ENCODE assay signal across 17 mouse cellular contexts in the genomic region with DNA sequence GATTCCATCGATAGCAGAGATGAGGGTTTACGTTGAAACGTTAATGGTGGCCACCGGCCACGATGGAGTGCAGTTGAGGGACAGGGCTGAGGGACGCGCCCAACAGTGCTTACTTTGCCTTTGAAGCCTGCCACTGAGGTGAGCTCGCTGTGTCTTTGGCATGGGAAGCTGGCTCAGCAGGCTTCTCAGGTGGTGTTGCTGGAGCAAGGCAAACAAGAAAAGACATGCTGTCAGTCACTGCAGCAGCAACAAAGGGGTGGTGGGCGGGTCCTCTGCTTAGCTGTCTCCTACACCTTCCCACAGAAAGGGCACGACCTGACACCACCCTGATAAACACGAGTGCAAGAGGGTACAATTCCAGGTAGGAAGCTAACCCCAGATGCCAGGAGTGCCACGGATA. TPM values are rescaled to one million over a fixed set of nuclear protein-coding genes. Genes with fewer than 3 reads are reported as not detected.
DNase-seq lines count a peak whose midpoint lies in the region; ATAC-seq and TF ChIP-seq lines count a peak whose summit lies in the region.
"Had no signal": no experiment of that assay in that cellular context is flagged by ENCODE, and none has a peak within 500 bp of the region (broad histone marks: within the 10 kb centered on the region; RNA-seq: fewer than 3 reads in every experiment).

No protein-coding gene starts in this region.

- TF ChIP-seq CTCF in ES-Bruce4 (IDR thresholded peaks at IDR 0.05; ENCODE audit: low read depth, low read length) = no peak
- TF ChIP-seq CTCF in olfactory bulb, adult 2 months (IDR thresholded peaks at IDR 0.05; ENCODE audit: insufficient read depth, low read depth, low read length) = no peak
- no peak for TF ChIP-seq CTCF in midbrain, postnatal 0 days (IDR thresholded peaks at IDR 0.05)

- TF ChIP-seq POLR2A in ES-Bruce4 (IDR thresholded peaks at IDR 0.05; ENCODE audit: insufficient read depth, low read length) = no peak
- no peak for TF ChIP-seq POLR2A in olfactory bulb, adult 2 months (IDR thresholded peaks at IDR 0.05; ENCODE audit: insufficient read depth, low read depth, low read length)

- no peak overlapping the region for H3K4me3 ChIP-seq in limb, embryonic 13.5 days
- H3K4me3 ChIP-seq in limb, embryonic 10.5 days = no peak overlapping the region
- H3K4me3 ChIP-seq in ES-Bruce4 (ENCODE audit: low read depth, low read length) = no peak overlapping the region
- no peak overlapping the region for H3K4me3 ChIP-seq in embryonic facial prominence, embryonic 11.5 days (ENCODE audit: low read depth, low read length)
- no peak overlapping the region for H3K4me3 ChIP-seq in olfactory bulb, adult 2 months (ENCODE audit: insufficient read depth, low read depth, low read length)
- H3K4me3 ChIP-seq in liver, embryonic 11.5 days (ENCODE audit: low read depth, low read length) = no peak overlapping the region
- H3K4me3 ChIP-seq in midbrain, postnatal 0 days (ENCODE audit: low read depth, low read length) = no peak overlapping the region
- H3K4me3 ChIP-seq: liver, embryonic 13.5 days; neural tube, embryonic 12.5 days had no signal

- no peak overlapping the region for H3K27ac ChIP-seq in limb, embryonic 13.5 days
- H3K27ac ChIP-seq in limb, embryonic 10.5 days = no peak overlapping the region
- no peak overlapping the region for H3K27ac ChIP-seq in ES-Bruce4 (ENCODE audit: insufficient read depth, low read length)
- no peak overlapping the region for H3K27ac ChIP-seq in embryonic facial prominence, embryonic 11.5 days (replicated peaks; ENCODE audit: low read depth, low read length)
- H3K27ac ChIP-seq in olfactory bulb, adult 2 months (ENCODE audit: insufficient read depth, low read depth, low read length) = peak overlapping the region; percentile 47
- H3K27ac ChIP-seq in liver, embryonic 11.5 days (ENCODE audit: low read depth, low read length) = no peak overlapping the region
- no peak overlapping the region for H3K27ac ChIP-seq in midbrain, postnatal 0 days (ENCODE audit: low read depth, low read length)
- H3K27ac ChIP-seq: liver, embryonic 13.5 days; neural tube, embryonic 12.5 days had no signal

- H3K4me2 ChIP-seq in limb, embryonic 13.5 days (replicated peaks) = no peak overlapping the region
- H3K4me2 ChIP-seq in embryonic facial prominence, embryonic 11.5 days (ENCODE audit: low read depth, low read length) = no peak overlapping the region
- H3K4me2 ChIP-seq in liver, embryonic 11.5 days = no peak overlapping the region
- H3K4me2 ChIP-seq in midbrain, postnatal 0 days (ENCODE audit: low read depth, low read length, poor library complexity, severe bottlenecking) = no peak overlapping the region
- H3K4me2 ChIP-seq: liver, embryonic 13.5 days; neural tube, embryonic 12.5 days had no signal

- H3K36me3 ChIP-seq in limb, embryonic 13.5 days = peaks cover 84% of the 10 kb centered on the region
- H3K36me3 ChIP-seq in limb, embryonic 10.5 days = peaks cover 96% of the 10 kb centered on the region
- no peaks in the 10 kb centered on the region for H3K36me3 ChIP-seq in ES-Bruce4 (ENCODE audit: control insufficient read depth, insufficient read depth, low read length, poor library complexity, severe bottlenecking)
- no peaks in the 10 kb centered on the region; the same call in 1 of the 2 replicates for H3K36me3 ChIP-seq in embryonic facial prominence, embryonic 11.5 days (replicated peaks; ENCODE audit: control insufficient read depth, insufficient read depth, low read depth, low read length)
- peaks cover 14% of the 10 kb centered on the region for H3K36me3 ChIP-seq in liver, embryonic 11.5 days (ENCODE audit: control insufficient read depth, insufficient read depth, low read length)
- peaks cover 31% of the 10 kb centered on the region for H3K36me3 ChIP-seq in midbrain, postnatal 0 days (ENCODE audit: insufficient read depth, low read length)

- H3K9me3 ChIP-seq in limb, embryonic 13.5 days = no peaks in the 10 kb centered on the region
- no peaks in the 10 kb centered on the region for H3K9me3 ChIP-seq in limb, embryonic 10.5 days (replicated peaks)
- no peaks in the 10 kb centered on the region for H3K9me3 ChIP-seq in ES-Bruce4 (replicated peaks; ENCODE audit: control insufficient read depth, insufficient read depth, low read length, poor library complexity, severe bottlenecking)
- no peaks in the 10 kb centered on the region for H3K9me3 ChIP-seq in embryonic facial prominence, embryonic 11.5 days (replicated peaks; ENCODE audit: control insufficient read depth, low read length)
- no peaks in the 10 kb centered on the region for H3K9me3 ChIP-seq in liver, embryonic 11.5 days (ENCODE audit: control insufficient read depth, low read length)
- no peaks in the 10 kb centered on the region for H3K9me3 ChIP-seq in midbrain, postnatal 0 days (ENCODE audit: low read length)
- H3K9me3 ChIP-seq: G1E; liver, embryonic 13.5 days; neural tube, embryonic 12.5 days had no signal

- peak overlapping the region; percentile 35; the same call in 1 of the 2 replicates for H3K9ac ChIP-seq in limb, embryonic 13.5 days
- no peak overlapping the region for H3K9ac ChIP-seq in ES-Bruce4 (ENCODE audit: low read depth, poor library complexity, severe bottlenecking)
- H3K9ac ChIP-seq in embryonic facial prominence, embryonic 11.5 days (replicated peaks; ENCODE audit: low read length) = no peak overlapping the region
- no peak overlapping the region for H3K9ac ChIP-seq in liver, embryonic 11.5 days (ENCODE audit: low read depth, low read length)
- no peak overlapping the region for H3K9ac ChIP-seq in midbrain, postnatal 0 days (replicated peaks; ENCODE audit: low read length, poor library complexity, severe bottlenecking)
- H3K9ac ChIP-seq: liver, embryonic 13.5 days; neural tube, embryonic 12.5 days had no signal

- no peak for DNase-seq in limb, embryonic 10.5 days (ENCODE audit: low spot score)
- DNase-seq in embryonic facial prominence, embryonic 11.5 days (ENCODE audit: low spot score) = peak; percentile 17
- no peak for DNase-seq in liver, embryonic 11.5 days (ENCODE audit: low spot score)
- no peak for DNase-seq in cerebellum, adult 8-10 months
- no peak for DNase-seq in midbrain, postnatal 0 days (ENCODE audit: low spot score)
- DNase-seq: cerebellum, postnatal 25 days; gastrocnemius, postnatal 10 days; kidney, adult 18-20 months; kidney, postnatal 25 days; liver, embryonic 13.5 days; thymus, postnatal 36 days had no signal

- WGBS in limb, embryonic 13.5 days = 65% methylated on average over 12 of the region's 12 CpGs
- WGBS in limb, embryonic 10.5 days = 59% methylated on average over 12 of the region's 12 CpGs
- WGBS in embryonic facial prominence, embryonic 11.5 days = 55% methylated on average over 12 of the region's 12 CpGs
- WGBS in olfactory bulb, adult 2 months = 79% methylated on average over 12 of the region's 12 CpGs
- WGBS in liver, embryonic 11.5 days = 62% methylated on average over 12 of the region's 12 CpGs
- WGBS in midbrain, postnatal 0 days = 72% methylated on average over 12 of the region's 12 CpGs

- H3K27me3 ChIP-seq in limb, embryonic 13.5 days = no peaks in the 10 kb centered on the region
- H3K27me3 ChIP-seq in limb, embryonic 10.5 days (ENCODE audit: low read depth, poor library complexity, severe bottlenecking) = no peaks in the 10 kb centered on the region
- H3K27me3 ChIP-seq in ES-Bruce4 (ENCODE audit: control insufficient read depth, insufficient read depth, low read length, poor library complexity, severe bottlenecking) = no peaks in the 10 kb centered on the region
- no peaks in the 10 kb centered on the region for H3K27me3 ChIP-seq in embryonic facial prominence, embryonic 11.5 days (ENCODE audit: control insufficient read depth, insufficient read depth, low read length)
- no peaks in the 10 kb centered on the region for H3K27me3 ChIP-seq in liver, embryonic 11.5 days (replicated peaks; ENCODE audit: control insufficient read depth, insufficient read depth, low read length)
- no peaks in the 10 kb centered on the region for H3K27me3 ChIP-seq in midbrain, postnatal 0 days (ENCODE audit: insufficient read depth, low read length)
- H3K27me3 ChIP-seq: liver, embryonic 13.5 days; neural tube, embryonic 12.5 days had no signal

- H3K4me1 ChIP-seq in limb, embryonic 13.5 days = peaks cover 2% of the 10 kb centered on the region
- H3K4me1 ChIP-seq in limb, embryonic 10.5 days = peaks cover 10% of the 10 kb centered on the region
- H3K4me1 ChIP-seq in ES-Bruce4 (ENCODE audit: control insufficient read depth, insufficient read depth, low read length) = peaks cover 4% of the 10 kb centered on the region
- H3K4me1 ChIP-seq in embryonic facial prominence, embryonic 11.5 days (ENCODE audit: control insufficient read depth, insufficient read depth, low read length) = no peaks in the 10 kb centered on the region
- H3K4me1 ChIP-seq in olfactory bulb, adult 2 months (ENCODE audit: control insufficient read depth, insufficient read depth, low read length) = peaks cover 22% of the 10 kb centered on the region
- H3K4me1 ChIP-seq in liver, embryonic 11.5 days (replicated peaks; ENCODE audit: control insufficient read depth, insufficient read depth, low read length) = 0 out of 2 replicates have a peak, but pooled peaks cover 5% of the 10 kb centered on the region
- no peaks in the 10 kb centered on the region for H3K4me1 ChIP-seq in midbrain, postnatal 0 days (ENCODE audit: insufficient read depth, low read length)

- peak; percentile 66; the same call in 1 of the 2 replicates for TF ChIP-seq EP300 in ES-Bruce4 (IDR thresholded peaks at IDR 0.05; ENCODE audit: insufficient read depth, low read depth, low read length)

- ATAC-seq in limb, embryonic 13.5 days (ENCODE audit: low FRiP score, low read depth) = no peak
- ATAC-seq in embryonic facial prominence, embryonic 11.5 days (replicated peaks; ENCODE audit: insufficient number of reproducible peaks, low FRiP score, low TSS enrichment, low read depth) = no peak
- no peak for ATAC-seq in liver, embryonic 11.5 days (replicated peaks; ENCODE audit: low FRiP score)
- no peak for ATAC-seq in midbrain, postnatal 0 days (ENCODE audit: low FRiP score)

RNA-seq across cellular contexts. Expression of gene Fbf1, which starts 6.7 kb away (rescaled TPM):
- 48.6 and 48.9 TPM in 2 replicates for polyA plus RNA-seq in limb, embryonic 13.5 days (2015; fragmentation: Nextera tagmentation; extraction: Ambion mirVana)
- polyA plus RNA-seq in limb, embryonic 10.5 days (2016; fragmentation: Nextera tagmentation; extraction: Ambion mirVana) = 51.7 and 56.8 TPM in 2 replicates
- 26.2 and 29.5 TPM in 2 replicates for polyA plus RNA-seq in ES-Bruce4 (2011; ENCODE audit: insufficient read depth, insufficient read length, low read depth, missing spikeins)
- 20.3 and 25.9 TPM in 2 replicates for polyA plus RNA-seq in embryonic facial prominence, embryonic 11.5 days (2014; fragmentation: Nextera tagmentation; extraction: Ambion mirVana)
- 87.6 TPM in 1 of 2 replicates, not detected in the other for polyA plus RNA-seq in olfactory bulb, adult 2 months (2012; ENCODE audit: insufficient read depth, insufficient read length, low replicate concordance, missing spikeins)
- polyA plus RNA-seq in liver, embryonic 11.5 days (2014; fragmentation: Nextera tagmentation; extraction: Ambion mirVana) = 20.1 and 23.3 TPM in 2 replicates
- 82.2 and 83.0 TPM in 2 replicates for total RNA-seq in midbrain, postnatal 0 days (2014; rRNA removed)
- 38.6 and 43.7 TPM in 2 replicates for polyA plus RNA-seq in midbrain, postnatal 0 days (2015; fragmentation: Nextera tagmentation; extraction: Ambion mirVana)

RNA-seq across cellular contexts. Expression of gene Mrpl38, which starts 22.6 kb away (rescaled TPM):
- 86.0 and 86.3 TPM in 2 replicates for polyA plus RNA-seq in limb, embryonic 13.5 days (2015; fragmentation: Nextera tagmentation; extraction: Ambion mirVana)
- 116 and 118 TPM in 2 replicates for polyA plus RNA-seq in limb, embryonic 10.5 days (2016; fragmentation: Nextera tagmentation; extraction: Ambion mirVana)
- polyA plus RNA-seq in ES-Bruce4 (2011; ENCODE audit: insufficient read depth, insufficient read length, low read depth, missing spikeins) = 69.3 and 71.6 TPM in 2 replicates
- 101 and 102 TPM in 2 replicates for polyA plus RNA-seq in embryonic facial prominence, embryonic 11.5 days (2014; fragmentation: Nextera tagmentation; extraction: Ambion mirVana)
- not detected in 2 replicates for polyA plus RNA-seq in olfactory bulb, adult 2 months (2012; ENCODE audit: insufficient read depth, insufficient read length, low replicate concordance, missing spikeins)
- 121 and 126 TPM in 2 replicates for polyA plus RNA-seq in liver, embryonic 11.5 days (2014; fragmentation: Nextera tagmentation; extraction: Ambion mirVana)
- total RNA-seq in midbrain, postnatal 0 days (2014; rRNA removed) = 74.3 and 100 TPM in 2 replicates
- polyA plus RNA-seq in midbrain, postnatal 0 days (2015; fragmentation: Nextera tagmentation; extraction: Ambion mirVana) = 77.0 and 78.7 TPM in 2 replicates

RNA-seq across cellular contexts. Expression of gene Trim65, which starts 30.4 kb away (rescaled TPM):
- 2.3 and 3.2 TPM in 2 replicates for polyA plus RNA-seq in limb, embryonic 13.5 days (2015; fragmentation: Nextera tagmentation; extraction: Ambion mirVana)
- polyA plus RNA-seq in limb, embryonic 10.5 days (2016; fragmentation: Nextera tagmentation; extraction: Ambion mirVana) = 1.9 and 2.1 TPM in 2 replicates
- polyA plus RNA-seq in ES-Bruce4 (2011; ENCODE audit: insufficient read depth, insufficient read length, low read depth, missing spikeins) = 0.78 and 1.2 TPM in 2 replicates
- polyA plus RNA-seq in embryonic facial prominence, embryonic 11.5 days (2014; fragmentation: Nextera tagmentation; extraction: Ambion mirVana) = 1.2 and 1.8 TPM in 2 replicates
- polyA plus RNA-seq in olfactory bulb, adult 2 months (2012; ENCODE audit: insufficient read depth, insufficient read length, low replicate concordance, missing spikeins) = not detected in 2 replicates
- 3.1 and 3.5 TPM in 2 replicates for polyA plus RNA-seq in liver, embryonic 11.5 days (2014; fragmentation: Nextera tagmentation; extraction: Ambion mirVana)
- 5.7 and 7.6 TPM in 2 replicates for total RNA-seq in midbrain, postnatal 0 days (2014; rRNA removed)
- polyA plus RNA-seq in midbrain, postnatal 0 days (2015; fragmentation: Nextera tagmentation; extraction: Ambion mirVana) = 2.3 TPM in 2 replicates
- polyA plus RNA-seq: G1E had no signal

RNA-seq across cellular contexts. Expression of gene Trim47, which starts 34.3 kb away (rescaled TPM):
- polyA plus RNA-seq in limb, embryonic 13.5 days (2015; fragmentation: Nextera tagmentation; extraction: Ambion mirVana) = 15.7 and 15.9 TPM in 2 replicates
- polyA plus RNA-seq in limb, embryonic 10.5 days (2016; fragmentation: Nextera tagmentation; extraction: Ambion mirVana) = 3.2 and 4.9 TPM in 2 replicates
- polyA plus RNA-seq in ES-Bruce4 (2011; ENCODE audit: insufficient read depth, insufficient read length, low read depth, missing spikeins) = 3.9 and 7.1 TPM in 2 replicates
- 3.4 and 4.5 TPM in 2 replicates for polyA plus RNA-seq in embryonic facial prominence, embryonic 11.5 days (2014; fragmentation: Nextera tagmentation; extraction: Ambion mirVana)
- not detected in 2 replicates for polyA plus RNA-seq in olfactory bulb, adult 2 months (2012; ENCODE audit: insufficient read depth, insufficient read length, low replicate concordance, missing spikeins)
- 6.3 and 6.6 TPM in 2 replicates for polyA plus RNA-seq in liver, embryonic 11.5 days (2014; fragmentation: Nextera tagmentation; extraction: Ambion mirVana)
- total RNA-seq in midbrain, postnatal 0 days (2014; rRNA removed) = 12.6 and 16.8 TPM in 2 replicates
- 9.0 and 11.7 TPM in 2 replicates for polyA plus RNA-seq in midbrain, postnatal 0 days (2015; fragmentation: Nextera tagmentation; extraction: Ambion mirVana)
- total RNA-seq: monocyte, adult 5-6 weeks had no signal
- polyA plus RNA-seq: G1E had no signal

RNA-seq across cellular contexts. Expression of gene Ten1, which starts 37.3 kb away (rescaled TPM):
- 63.3 and 72.1 TPM in 2 replicates for polyA plus RNA-seq in limb, embryonic 13.5 days (2015; fragmentation: Nextera tagmentation; extraction: Ambion mirVana)
- polyA plus RNA-seq in limb, embryonic 10.5 days (2016; fragmentation: Nextera tagmentation; extraction: Ambion mirVana) = 61.5 and 65.4 TPM in 2 replicates
- polyA plus RNA-seq in ES-Bruce4 (2011; ENCODE audit: insufficient read depth, insufficient read length, low read depth, missing spikeins) = 14.5 and 16.5 TPM in 2 replicates
- 54.7 and 59.2 TPM in 2 replicates for polyA plus RNA-seq in embryonic facial prominence, embryonic 11.5 days (2014; fragmentation: Nextera tagmentation; extraction: Ambion mirVana)
- not detected in 2 replicates for polyA plus RNA-seq in olfactory bulb, adult 2 months (2012; ENCODE audit: insufficient read depth, insufficient read length, low replicate concordance, missing spikeins)
- 62.3 and 63.8 TPM in 2 replicates for polyA plus RNA-seq in liver, embryonic 11.5 days (2014; fragmentation: Nextera tagmentation; extraction: Ambion mirVana)
- total RNA-seq in midbrain, postnatal 0 days (2014; rRNA removed) = 54.2 and 60.5 TPM in 2 replicates
- polyA plus RNA-seq in midbrain, postnatal 0 days (2015; fragmentation: Nextera tagmentation; extraction: Ambion mirVana) = 91.2 and 101 TPM in 2 replicates
